Mouse (Mus musculus): ENCODE results near the gene Myod1. TPM values are rescaled to one million over a fixed set of nuclear protein-coding genes. Genes with fewer than 3 reads are reported as not detected.

The Myod1 gene
- polyA plus RNA-seq, 1 experiment, result 0.09 TPM

DNA sequence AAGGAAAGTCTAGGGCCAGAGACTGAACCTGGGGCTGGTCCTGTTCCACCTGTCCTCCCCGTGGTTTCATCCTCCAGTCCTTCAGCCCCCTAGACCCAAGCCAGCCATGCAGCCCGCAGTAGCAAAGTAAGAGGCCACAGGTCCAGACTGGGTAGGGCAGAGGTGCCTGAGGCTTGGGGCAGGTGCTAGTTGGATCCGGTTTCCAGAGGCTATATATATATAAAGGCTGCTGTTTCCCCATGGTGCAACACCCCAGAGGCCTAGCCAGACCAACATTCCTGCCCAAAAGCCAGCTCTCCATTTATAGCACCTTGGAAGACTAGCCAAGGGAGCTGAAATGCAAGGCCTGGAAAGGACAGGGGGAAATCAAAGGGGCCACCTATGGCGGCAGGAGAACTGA is 5.2 kb upstream of the Myod1 start:
- Histone ChIP-seq H3K4me3 (ENCODE audit: control insufficient read depth, low read depth, low read length) (no peak overlapping the region), H3K36me3 (ENCODE audit: control insufficient read depth, insufficient read depth, low read length) (no peaks in the 10 kb centered on the region), H3K4me1 (ENCODE audit: control insufficient read depth, insufficient read depth, low read length) (no peaks in the 10 kb centered on the region), H3K27ac (ENCODE audit: control insufficient read depth, insufficient read depth, low read depth, low read length) (no peak overlapping the region), H3K27me3 (ENCODE audit: control insufficient read depth, insufficient read depth, low read length) (no peaks in the 10 kb centered on the region)
- no peak for TF ChIP-seq POLR2A (IDR thresholded peaks at IDR 0.05; ENCODE audit: control insufficient read depth, low read depth, low read length)
- TF ChIP-seq CTCF (IDR thresholded peaks at IDR 0.05; ENCODE audit: control insufficient read depth, insufficient read depth, insufficient replicate concordance, low read depth, low read length), result no peak

GRCm38 (mm10) chr7:46377008-46377346 is 703 bp downstream of the Myod1 start:
- Histone ChIP-seq H3K4me3 (ENCODE audit: control insufficient read depth, low read depth, low read length) (peak overlapping the region; percentile 12), H3K36me3 (ENCODE audit: control insufficient read depth, insufficient read depth, low read length) (no peaks in the 10 kb centered on the region), H3K4me1 (ENCODE audit: control insufficient read depth, insufficient read depth, low read length) (peaks cover 9% of the 10 kb centered on the region), H3K27ac (ENCODE audit: control insufficient read depth, insufficient read depth, low read depth, low read length) (no peak overlapping the region), H3K27me3 (ENCODE audit: control insufficient read depth, insufficient read depth, low read length) (no peaks in the 10 kb centered on the region; the same call in 1 of the 2 replicates)
- TF ChIP-seq CTCF (IDR thresholded peaks at IDR 0.05; ENCODE audit: control insufficient read depth, insufficient read depth, insufficient replicate concordance, low read depth, low read length) (no peak), POLR2A (IDR thresholded peaks at IDR 0.05; ENCODE audit: control insufficient read depth, low read depth, low read length) (no peak)

GRCm38 (mm10) chr7:46378123-46378522 is 1.8 kb downstream of the Myod1 start:
- no peak overlapping the region for H3K27ac ChIP-seq (ENCODE audit: control insufficient read depth, insufficient read depth, low read depth, low read length)
- H3K36me3 ChIP-seq (ENCODE audit: control insufficient read depth, insufficient read depth, low read length), result no peaks in the 10 kb centered on the region
- TF ChIP-seq CTCF (IDR thresholded peaks at IDR 0.05; ENCODE audit: control insufficient read depth, insufficient read depth, insufficient replicate concordance, low read depth, low read length), result no peak
- no peak for TF ChIP-seq POLR2A (IDR thresholded peaks at IDR 0.05; ENCODE audit: control insufficient read depth, low read depth, low read length)
- H3K4me3 ChIP-seq (ENCODE audit: control insufficient read depth, low read depth, low read length), result no peak overlapping the region
- H3K27me3 ChIP-seq (ENCODE audit: control insufficient read depth, insufficient read depth, low read length), result no peaks in the 10 kb centered on the region; the same call in 1 of the 2 replicates
- peaks cover 9% of the 10 kb centered on the region for H3K4me1 ChIP-seq (ENCODE audit: control insufficient read depth, insufficient read depth, low read length)

GRCm38 (mm10) chr7:46378983-46379382 is 2.7 kb downstream of the Myod1 start:
- peaks cover 9% of the 10 kb centered on the region for H3K4me1 ChIP-seq (ENCODE audit: control insufficient read depth, insufficient read depth, low read length)
- H3K4me3 ChIP-seq (ENCODE audit: control insufficient read depth, low read depth, low read length), result no peak overlapping the region
- TF ChIP-seq POLR2A (IDR thresholded peaks at IDR 0.05; ENCODE audit: control insufficient read depth, low read depth, low read length) (no peak), CTCF (IDR thresholded peaks at IDR 0.05; ENCODE audit: control insufficient read depth, insufficient read depth, insufficient replicate concordance, low read depth, low read length) (peak; percentile 64; the same call in 1 of the 2 replicates)
- no peaks in the 10 kb centered on the region for H3K36me3 ChIP-seq (ENCODE audit: control insufficient read depth, insufficient read depth, low read length)
- no peaks in the 10 kb centered on the region; the same call in 1 of the 2 replicates for H3K27me3 ChIP-seq (ENCODE audit: control insufficient read depth, insufficient read depth, low read length)
- no peak overlapping the region for H3K27ac ChIP-seq (ENCODE audit: control insufficient read depth, insufficient read depth, low read depth, low read length)

GRCm38 (mm10) chr7:46380625-46381024 is 4.4 kb downstream of the Myod1 start:
- no peaks in the 10 kb centered on the region for H3K36me3 ChIP-seq (ENCODE audit: control insufficient read depth, insufficient read depth, low read length)

GRCm38 (mm10) chr7:46387430-46387829 is 11.2 kb downstream of the Myod1 start:
- H3K27ac ChIP-seq (ENCODE audit: control insufficient read depth, insufficient read depth, low read depth, low read length), result no peak overlapping the region
- H3K4me1 ChIP-seq (ENCODE audit: control insufficient read depth, insufficient read depth, low read length), result no peaks in the 10 kb centered on the region
- H3K36me3 ChIP-seq (ENCODE audit: control insufficient read depth, insufficient read depth, low read length), result no peaks in the 10 kb centered on the region
- TF ChIP-seq POLR2A (IDR thresholded peaks at IDR 0.05; ENCODE audit: control insufficient read depth, low read depth, low read length), result no peak; the same call in 1 of the 2 replicates
- TF ChIP-seq CTCF (IDR thresholded peaks at IDR 0.05; ENCODE audit: control insufficient read depth, insufficient read depth, insufficient replicate concordance, low read depth, low read length), result no peak
- H3K27me3 ChIP-seq (ENCODE audit: control insufficient read depth, insufficient read depth, low read length), result no peaks in the 10 kb centered on the region
- H3K4me3 ChIP-seq (ENCODE audit: control insufficient read depth, low read depth, low read length), result no peak overlapping the region

More at GRCm38 (mm10) chr7:46380625-46381024, 4.4 kb downstream of the Myod1 start:
- no peak overlapping the region for H3K4me3 ChIP-seq (ENCODE audit: control insufficient read depth, low read depth, low read length)
- peaks cover 9% of the 10 kb centered on the region for H3K4me1 ChIP-seq (ENCODE audit: control insufficient read depth, insufficient read depth, low read length)
- H3K27me3 ChIP-seq (ENCODE audit: control insufficient read depth, insufficient read depth, low read length), result no peaks in the 10 kb centered on the region; the same call in 1 of the 2 replicates
- no peak overlapping the region for H3K27ac ChIP-seq (ENCODE audit: control insufficient read depth, insufficient read depth, low read depth, low read length)
- TF ChIP-seq CTCF (IDR thresholded peaks at IDR 0.05; ENCODE audit: control insufficient read depth, insufficient read depth, insufficient replicate concordance, low read depth, low read length), result no peak
- no peak for TF ChIP-seq POLR2A (IDR thresholded peaks at IDR 0.05; ENCODE audit: control insufficient read depth, low read depth, low read length)

DNA sequence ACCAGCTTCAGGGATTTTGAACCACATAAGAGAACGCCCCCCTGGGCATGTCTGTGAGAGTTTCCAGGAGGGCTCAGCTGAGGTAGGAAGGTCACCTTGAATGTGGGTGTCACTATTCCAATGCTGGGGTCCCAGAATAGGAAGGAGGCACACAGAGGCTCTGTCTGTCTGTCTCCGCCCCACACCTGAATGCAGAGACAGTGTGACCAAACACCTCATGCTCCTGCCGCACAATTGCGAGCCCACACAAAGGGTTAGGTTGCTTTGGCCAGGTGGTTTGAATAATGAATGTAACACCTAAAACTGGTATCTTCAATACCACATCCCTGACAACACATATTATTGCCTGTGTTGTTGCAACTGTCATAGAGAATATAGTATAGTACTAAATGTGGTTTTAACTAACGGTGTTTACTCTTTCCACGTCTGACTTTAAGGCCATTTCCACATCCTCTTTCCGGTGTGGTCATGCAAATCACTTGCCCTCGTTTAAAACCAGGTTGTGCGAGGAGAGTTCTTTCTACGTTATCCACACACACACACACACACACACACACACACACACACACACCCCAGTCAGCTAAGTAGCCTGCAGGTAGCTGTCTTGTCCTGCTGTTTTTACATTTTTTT is 13.3 kb downstream of the Myod1 start:
- Histone ChIP-seq H3K4me3 (ENCODE audit: control insufficient read depth, low read depth, low read length) (no peak overlapping the region), H3K27me3 (ENCODE audit: control insufficient read depth, insufficient read depth, low read length) (no peaks in the 10 kb centered on the region), H3K27ac (ENCODE audit: control insufficient read depth, insufficient read depth, low read depth, low read length) (no peak overlapping the region), H3K4me1 (ENCODE audit: control insufficient read depth, insufficient read depth, low read length) (no peaks in the 10 kb centered on the region), H3K36me3 (ENCODE audit: control insufficient read depth, insufficient read depth, low read length) (no peaks in the 10 kb centered on the region)
- no peak for TF ChIP-seq CTCF (IDR thresholded peaks at IDR 0.05; ENCODE audit: control insufficient read depth, insufficient read depth, insufficient replicate concordance, low read depth, low read length)
- no peak for TF ChIP-seq POLR2A (IDR thresholded peaks at IDR 0.05; ENCODE audit: control insufficient read depth, low read depth, low read length)
